Mouse (Mus musculus) large intestine, adult 2 months (tissue): ENCODE measurements around the gene Cobll1. TPM values are rescaled to one million over a fixed set of nuclear protein-coding genes. Genes with fewer than 3 reads are reported as not detected.

Experiments
- DNase-seq: peaks from one replicate; pipeline ENCODE4 v3.0.0-alpha.2; 2012; ENCODE audit warnings: low read depth, low spot score
- WGBS: fragments of 180-500 bp; shearing (Covaris S2); methylation state at CpG from one replicate; pipeline ENCODE4 v1.1.7; 2018; 5-methylcytosine and 5-hydroxymethylcytosine counted together
- polyA plus RNA-seq: library from polyadenylated mRNA; depleted of rRNA; stranded (reverse); fragments of >200 nt; gene quantifications from 2 replicates; pipeline ENCODE4 v1.2.3, GENCODE M21; 2012

Cobll1 gene
- polyA plus RNA-seq, 1 experiment: 5.7 TPM

- WGBS: 79% methylated on average over 3 of the region's 3 CpGs
- DNase-seq: no peak
These were observed 27.6 kb downstream of the Cobll1 start for GRCm38 (mm10) chr2:65211620-65212019.

DNA sequence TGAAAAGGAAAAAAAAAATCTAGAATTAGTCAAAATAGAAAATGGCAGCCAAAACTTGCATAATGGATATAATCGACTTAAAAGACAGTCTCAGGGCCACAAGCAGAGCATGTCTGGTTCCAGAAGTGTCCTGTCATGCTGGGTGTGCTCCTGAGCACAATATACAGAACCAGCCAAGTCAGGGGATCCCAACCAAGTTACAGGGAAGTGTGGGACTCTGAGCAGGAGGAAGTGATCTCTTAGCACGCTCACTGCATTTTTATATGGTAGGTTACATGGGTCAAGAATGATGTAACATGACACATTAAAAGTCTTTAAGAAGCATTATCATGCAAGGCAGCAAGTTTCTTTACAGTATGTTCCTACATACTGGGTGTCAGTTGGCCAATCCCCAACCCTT, 31.5 kb downstream of the Cobll1 start:
- no peak for DNase-seq
- 57% methylated on average over 2 of the region's 2 CpGs for WGBS

DNA sequence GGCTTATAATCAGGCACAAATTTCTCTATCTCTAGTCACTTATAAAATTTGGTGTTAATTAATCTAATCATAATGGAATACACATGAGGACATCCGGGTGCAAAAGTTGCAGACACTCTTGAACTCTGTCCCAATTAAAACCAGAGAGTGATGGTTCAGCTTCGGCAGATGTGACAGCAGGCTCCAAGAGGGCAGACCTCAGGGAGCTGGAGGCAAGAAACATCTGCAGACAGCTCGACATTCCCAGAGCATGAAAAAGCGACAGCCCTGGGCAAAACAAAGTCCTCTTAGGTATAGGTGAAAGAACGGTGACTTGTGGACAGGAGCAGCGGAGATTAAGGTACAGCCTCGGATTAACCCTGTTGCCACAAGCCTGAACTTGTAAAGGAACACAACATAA, 35.5 kb downstream of the Cobll1 start:
- 64% methylated on average over 7 of the region's 7 CpGs for WGBS
- no peak for DNase-seq

DNA sequence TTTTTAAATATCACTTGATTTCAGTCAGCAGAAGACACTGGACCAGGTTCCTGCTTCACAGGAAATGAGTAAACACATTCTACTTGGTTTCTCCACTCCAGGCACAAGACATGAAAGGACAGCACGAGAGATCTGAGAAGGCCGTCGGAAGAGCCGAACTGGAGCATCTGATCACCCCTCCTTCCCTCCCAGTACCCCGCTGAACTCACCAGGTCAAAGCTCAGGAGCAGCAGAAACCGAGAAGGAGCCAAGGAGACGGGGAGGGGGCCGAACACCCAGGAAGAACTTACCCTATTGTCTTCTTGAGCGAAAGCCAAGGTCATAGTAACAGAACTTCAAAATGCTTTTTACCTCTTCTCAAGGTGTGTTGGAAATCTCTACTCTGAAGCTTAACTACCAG, 39.5 kb downstream of the Cobll1 start:
- 90% methylated on average over 9 of the region's 9 CpGs for WGBS
- DNase-seq: no peak

DNA sequence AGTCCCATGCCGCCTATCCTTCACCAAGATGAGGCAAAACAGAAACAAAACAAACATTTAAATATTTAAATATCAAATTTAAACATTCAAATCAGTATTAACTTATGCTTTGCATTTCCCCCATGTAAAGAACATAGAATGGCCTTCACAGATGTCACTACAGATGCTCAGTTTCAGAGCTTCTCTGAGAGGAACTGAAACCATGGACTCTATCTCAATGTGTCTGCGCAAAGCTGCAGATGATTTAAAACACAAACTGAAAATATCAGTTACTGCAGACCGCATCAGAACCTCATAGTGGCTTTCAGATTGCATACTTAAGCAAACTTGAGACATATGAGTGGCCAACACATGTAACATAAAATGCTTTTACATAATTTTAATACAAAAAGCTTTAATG, 40.6 kb downstream of the Cobll1 start:
- DNase-seq: no peak
- WGBS: 92% methylated on average over 3 of the region's 3 CpGs

GRCm38 (mm10) chr2:65196994-65197393, 42.2 kb downstream of the Cobll1 start:
- DNase-seq: no peak
- WGBS: 98% methylated on average over 1 of the region's 1 CpGs

- DNase-seq: no peak
- 68% methylated on average over 9 of the region's 9 CpGs for WGBS
These were observed 43.8 kb downstream of the Cobll1 start for GRCm38 (mm10) chr2:65195233-65196010.

DNA sequence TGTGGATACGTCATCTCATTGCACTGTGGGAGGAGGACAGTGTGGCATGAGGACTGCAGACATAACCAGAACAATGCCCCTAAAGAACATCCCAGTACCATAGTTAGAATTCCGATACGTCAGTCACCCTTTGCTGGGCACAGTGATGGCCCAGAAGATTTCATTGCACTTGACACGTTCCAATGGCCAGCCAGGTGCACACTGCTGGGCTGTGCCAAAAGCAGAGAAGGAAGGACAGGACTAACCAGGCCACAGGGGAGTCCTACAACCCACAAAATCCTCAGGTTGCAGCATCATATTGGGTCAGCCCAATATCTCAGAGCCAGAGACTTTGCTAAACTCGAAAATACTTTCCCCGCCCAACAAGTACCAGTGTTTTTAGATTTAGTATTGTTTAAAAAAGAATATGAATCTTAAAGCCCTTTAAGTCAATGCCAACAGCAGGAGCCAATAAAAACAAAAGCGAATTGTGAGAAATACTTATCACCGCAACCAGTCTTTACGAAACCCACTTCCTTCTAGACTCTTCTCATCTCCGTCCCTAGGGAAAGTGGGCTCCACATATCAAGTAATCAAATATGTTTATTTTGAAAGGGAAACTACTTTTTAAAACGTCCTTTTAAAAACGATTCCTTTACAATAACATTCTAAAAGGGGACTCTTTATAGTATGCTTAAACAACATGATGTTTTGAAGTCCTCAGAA, 46.0 kb downstream of the Cobll1 start:
- no peak for DNase-seq
- WGBS: 63% methylated on average over 12 of the region's 12 CpGs

- 37% methylated on average over 7 of the region's 7 CpGs for WGBS
- DNase-seq: no peak
These were observed 47.8 kb downstream of the Cobll1 start for GRCm38 (mm10) chr2:65191398-65191797.

GRCm38 (mm10) chr2:65189346-65189745, 49.9 kb downstream of the Cobll1 start:
- 35% methylated on average over 7 of the region's 7 CpGs for WGBS
- DNase-seq: no peak

GRCm38 (mm10) chr2:65188585-65188984, 50.6 kb downstream of the Cobll1 start:
- 59% methylated on average over 6 of the region's 6 CpGs for WGBS
- no peak for DNase-seq

GRCm38 (mm10) chr2:65187652-65188051, 51.6 kb downstream of the Cobll1 start:
- DNase-seq: no peak

DNA sequence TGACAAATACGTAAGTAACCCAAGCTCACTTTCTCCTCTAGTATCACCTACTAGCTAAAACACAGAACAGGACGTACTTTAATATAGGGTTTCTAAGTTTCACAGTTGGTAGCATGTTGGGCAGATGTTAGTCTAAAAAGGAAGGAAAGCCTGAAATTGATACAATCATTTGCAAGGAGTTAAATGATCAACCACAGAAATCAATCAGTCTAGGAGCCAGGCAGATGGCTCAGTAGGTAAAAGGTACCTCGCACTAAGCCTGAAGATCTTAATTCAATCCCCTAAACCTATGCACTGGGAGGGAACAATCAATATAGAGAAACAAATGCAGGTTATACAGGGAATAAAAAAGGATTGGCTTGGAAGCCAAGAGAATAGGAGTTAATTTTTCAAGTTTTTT, 52.0 kb downstream of the Cobll1 start:
- 92% methylated on average over 3 of the region's 3 CpGs for WGBS
- DNase-seq: no peak

DNA sequence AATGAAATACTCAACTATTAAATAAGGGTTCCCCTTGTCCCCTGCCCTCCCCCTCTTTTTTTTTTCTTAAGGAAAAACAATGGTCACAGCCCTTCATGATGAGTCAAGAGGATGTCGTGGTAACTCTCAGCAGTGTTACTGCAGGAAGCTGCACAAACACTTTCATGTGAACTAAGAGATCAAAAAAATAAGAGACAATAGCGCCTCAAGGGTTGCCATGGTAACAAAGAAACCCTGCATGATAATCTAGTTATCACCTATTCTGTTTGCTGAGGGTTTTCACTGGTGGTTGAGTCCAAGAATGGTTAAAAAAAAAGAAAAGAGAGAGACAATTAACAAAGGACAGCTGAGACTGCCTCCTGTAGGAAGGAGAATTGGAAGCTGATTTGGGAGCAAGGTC, 56.5 kb downstream of the Cobll1 start:
- WGBS: 28% methylated on average over 2 of the region's 2 CpGs

GRCm38 (mm10) chr2:65181736-65182135, 57.5 kb downstream of the Cobll1 start:
- DNase-seq: no peak
- 80% methylated on average over 8 of the region's 8 CpGs for WGBS

More for the DNA sequence above, 56.5 kb downstream of the Cobll1 start:
- DNase-seq: no peak

GRCm38 (mm10) chr2:65181066-65181716, 58.0 kb downstream of the Cobll1 start:
- no peak for DNase-seq
- 72% methylated on average over 9 of the region's 9 CpGs for WGBS

DNA sequence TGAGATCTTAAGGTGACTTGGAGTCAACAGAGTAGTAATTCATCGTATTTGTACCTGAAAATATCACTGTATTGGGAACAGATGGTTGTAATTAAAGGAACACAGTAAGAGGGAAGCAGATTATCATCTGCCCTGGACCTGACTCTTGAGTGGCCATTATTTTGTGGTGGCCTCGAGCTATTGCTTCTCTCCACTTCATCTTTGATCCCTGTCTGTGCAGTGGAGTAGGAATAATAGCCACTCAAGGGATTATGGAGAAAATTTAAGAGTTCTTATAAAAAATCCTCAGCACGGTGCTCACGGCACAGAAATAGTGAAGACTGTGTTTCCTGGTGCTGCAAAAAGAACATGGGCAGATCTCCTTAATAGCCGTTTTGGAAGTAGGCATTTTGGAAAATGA, 63.6 kb downstream of the Cobll1 start:
- DNase-seq: no peak
- WGBS: 79% methylated on average over 5 of the region's 5 CpGs

DNA sequence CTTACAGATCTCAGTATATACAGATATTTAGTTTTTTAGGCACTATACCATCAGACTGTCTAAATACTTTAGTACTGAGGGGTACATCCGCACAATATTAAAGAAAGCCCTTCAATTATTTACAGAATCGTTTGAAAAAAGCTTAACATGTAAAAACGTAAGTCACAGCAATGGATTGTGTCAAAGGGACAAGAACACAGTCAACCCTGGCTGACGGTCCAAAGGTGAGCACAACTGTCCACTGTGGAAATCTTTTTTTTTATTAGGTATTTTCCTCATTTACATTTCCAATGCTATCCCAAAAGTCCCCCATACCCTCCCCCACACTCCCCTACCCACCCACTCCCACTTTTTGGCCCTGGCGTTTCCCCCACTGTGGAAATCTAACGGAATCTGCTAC, 67.1 kb downstream of the Cobll1 start:
- WGBS: 56% methylated on average over 6 of the region's 6 CpGs
- DNase-seq: no peak

GRCm38 (mm10) chr2:65171516-65171915, 67.7 kb downstream of the Cobll1 start:
- WGBS: 11% methylated on average over 1 of the region's 1 CpGs
- DNase-seq: peak; percentile 27

GRCm38 (mm10) chr2:65170693-65171456, 68.3 kb downstream of the Cobll1 start:
- 10% methylated on average over 18 of the region's 18 CpGs for WGBS
- DNase-seq: peak; percentile 61
